ENCODE assay signal across 15 mouse cellular contexts in the genomic region with DNA sequence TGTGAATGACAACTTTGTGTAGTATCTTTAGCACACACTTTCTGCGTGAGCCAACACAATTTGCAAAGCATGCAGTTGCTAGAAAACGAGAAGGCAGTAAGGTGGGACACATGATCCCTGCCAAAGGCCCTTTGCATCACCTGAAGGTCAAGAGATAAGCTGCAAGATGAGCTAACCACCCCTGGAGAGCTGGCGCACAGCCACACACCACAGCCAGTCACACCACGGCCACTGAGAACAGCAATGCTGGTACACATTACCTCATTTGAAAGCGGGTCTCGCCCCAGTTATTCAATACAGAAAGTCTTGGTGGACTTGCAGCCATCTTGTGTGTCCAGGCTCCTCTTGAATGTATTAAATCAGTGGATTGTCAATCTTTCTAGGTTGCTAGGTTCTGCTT. TPM values are rescaled to one million over a fixed set of nuclear protein-coding genes. Genes with fewer than 3 reads are reported as not detected.
A peak's percentile ranks its signal among the peaks of the same experiment; 100 is the strongest.
DNase-seq lines count a peak whose midpoint lies in the region; ATAC-seq and TF ChIP-seq lines count a peak whose summit lies in the region.
"Had no signal": no experiment of that assay in that cellular context is flagged by ENCODE, and none has a peak within 500 bp of the region (broad histone marks: within the 10 kb centered on the region; RNA-seq: fewer than 3 reads in every experiment).

No protein-coding gene starts in this region.

- no peak overlapping the region for H3K27ac ChIP-seq in kidney, adult 2 months (ENCODE audit: insufficient read depth, low read depth, low read length)
- H3K27ac ChIP-seq in midbrain, postnatal 0 days (ENCODE audit: low read depth, low read length) = no peak overlapping the region
- H3K27ac ChIP-seq: embryonic facial prominence, embryonic 12.5 days; forebrain, embryonic 10.5 days; hindbrain, embryonic 12.5 days had no signal

- no peak for TF ChIP-seq POLR2A in kidney, adult 2 months (IDR thresholded peaks at IDR 0.05; ENCODE audit: low read depth, low read length)

- no peak overlapping the region for H3K4me3 ChIP-seq in kidney, adult 2 months (ENCODE audit: insufficient read depth, low read depth, low read length)
- H3K4me3 ChIP-seq in E14TG2a.4 (replicated peaks; ENCODE audit: low read length) = peak overlapping the region; percentile 20
- no peak overlapping the region for H3K4me3 ChIP-seq in midbrain, postnatal 0 days (ENCODE audit: low read depth, low read length)
- H3K4me3 ChIP-seq: embryonic facial prominence, embryonic 12.5 days; forebrain, embryonic 10.5 days; hindbrain, embryonic 12.5 days had no signal

- H3K9me3 ChIP-seq in E14TG2a.4 (ENCODE audit: low read length) = no peaks in the 10 kb centered on the region
- no peaks in the 10 kb centered on the region for H3K9me3 ChIP-seq in midbrain, postnatal 0 days (ENCODE audit: low read length)
- H3K9me3 ChIP-seq: embryonic facial prominence, embryonic 12.5 days; forebrain, embryonic 10.5 days; hindbrain, embryonic 12.5 days had no signal

- H3K9ac ChIP-seq in midbrain, postnatal 0 days (replicated peaks; ENCODE audit: low read length, poor library complexity, severe bottlenecking) = no peak overlapping the region
- H3K9ac ChIP-seq: embryonic facial prominence, embryonic 12.5 days; hindbrain, embryonic 12.5 days had no signal

- WGBS in kidney, adult 2 months = 62% methylated on average over 6 of the region's 6 CpGs
- WGBS in midbrain, postnatal 0 days = 79% methylated on average over 6 of the region's 6 CpGs

- H3K4me2 ChIP-seq in midbrain, postnatal 0 days (ENCODE audit: low read depth, low read length, poor library complexity, severe bottlenecking) = no peak overlapping the region
- H3K4me2 ChIP-seq: embryonic facial prominence, embryonic 12.5 days; hindbrain, embryonic 12.5 days had no signal

- ATAC-seq in midbrain, postnatal 0 days (ENCODE audit: low FRiP score) = no peak
- ATAC-seq: CD4-positive, CD25-positive, alpha-beta regulatory T cell, adult 4 months had no signal

- peaks cover 33% of the 10 kb centered on the region for H3K4me1 ChIP-seq in kidney, adult 2 months (ENCODE audit: control insufficient read depth, insufficient read depth, low read length)
- peaks cover 99% of the 10 kb centered on the region for H3K4me1 ChIP-seq in E14TG2a.4 (replicated peaks; ENCODE audit: low read depth, low read length)
- H3K4me1 ChIP-seq in midbrain, postnatal 0 days (ENCODE audit: insufficient read depth, low read length) = 0 out of 2 replicates have a peak, but pooled peaks cover 3% of the 10 kb centered on the region

- TF ChIP-seq CTCF in kidney, adult 2 months (conservative IDR thresholded peaks at IDR 0.05; ENCODE audit: insufficient read depth, insufficient read length, low read depth, low read length) = no peak
- no peak for TF ChIP-seq CTCF in E14TG2a.4 (conservative IDR thresholded peaks at IDR 0.05; ENCODE audit: low read length)
- no peak for TF ChIP-seq CTCF in midbrain, postnatal 0 days (IDR thresholded peaks at IDR 0.05)

- peak; percentile 29 for DNase-seq in gastrocnemius, postnatal 14 days
- DNase-seq in gastrocnemius, adult 8-10 months (ENCODE audit: low spot score in 2 of 2) = no peak
- peak; percentile 46 for DNase-seq in kidney, adult 2 months
- DNase-seq in kidney, adult 9 months = no peak
- peak; percentile 59 for DNase-seq in R1 (ENCODE audit: low read depth, low spot score)
- DNase-seq in lung, postnatal 4 days = no peak
- DNase-seq in midbrain, postnatal 0 days (ENCODE audit: low spot score) = no peak
- DNase-seq: cerebellum, adult 9-10 months; lung, postnatal 14 days; midbrain, embryonic 14.5 days had no signal

- H3K36me3 ChIP-seq in kidney, adult 2 months (ENCODE audit: control insufficient read depth, insufficient read depth, low read length) = no peaks in the 10 kb centered on the region
- H3K36me3 ChIP-seq in E14TG2a.4 (ENCODE audit: insufficient read depth, low read length) = peaks cover 39% of the 10 kb centered on the region
- no peaks in the 10 kb centered on the region for H3K36me3 ChIP-seq in midbrain, postnatal 0 days (ENCODE audit: insufficient read depth, low read length)
- H3K36me3 ChIP-seq: embryonic facial prominence, embryonic 12.5 days; forebrain, embryonic 10.5 days; hindbrain, embryonic 12.5 days had no signal

- no peaks in the 10 kb centered on the region for H3K27me3 ChIP-seq in kidney, adult 2 months (replicated peaks; ENCODE audit: control insufficient read depth, insufficient read depth, low read length)
- H3K27me3 ChIP-seq in E14TG2a.4 (ENCODE audit: insufficient read depth, low read length) = no peaks in the 10 kb centered on the region
- no peaks in the 10 kb centered on the region for H3K27me3 ChIP-seq in midbrain, postnatal 0 days (ENCODE audit: insufficient read depth, low read length)
- H3K27me3 ChIP-seq: embryonic facial prominence, embryonic 12.5 days; hindbrain, embryonic 12.5 days had no signal

- intact Hi-C loops in gastrocnemius, postnatal 14 days (cut with DNase I; ENCODE audit: low total_unique reads) = loop anchor here (10.0 kb wide), 1 partner anchor 104 kb away; no protein-coding TSS in a partner anchor

RNA-seq across cellular contexts. Expression of a gene that starts 9.3 kb away (rescaled TPM):
- 1 to 10 TPM; 6.9 to 9.5 TPM for total RNA-seq in gastrocnemius, postnatal 14 days (2021)
- 1 to 10 TPM; 3.5 to 5.2 (median 4.8) TPM for total RNA-seq in gastrocnemius, adult 8-10 months (2022)
- polyA plus RNA-seq in kidney, adult 2 months (2012; rRNA removed) = 11.3 and 12.4 TPM in 2 replicates
- 68.8 and 72.9 TPM in 2 replicates for total RNA-seq in midbrain, postnatal 0 days (2014; rRNA removed)
- 8.9 and 11.3 TPM in 2 replicates for polyA plus RNA-seq in midbrain, postnatal 0 days (2015; fragmentation: Nextera tagmentation; extraction: Ambion mirVana)

Comparison
In these comparisons a context has a peak if more than half of its experiments do, and no peak if none do; other contexts are left out.
1. DNase-seq: peak in gastrocnemius, postnatal 14 days (single experiment), kidney, adult 2 months (single experiment) and R1 (single experiment); none in gastrocnemius, adult 8-10 months (0 of 2), kidney, adult 9 months (single experiment), lung, postnatal 4 days (0 of 2) and midbrain, postnatal 0 days (single experiment).